Mouse (Mus musculus) CD4-positive, CD25-positive, alpha-beta regulatory T cell, adult 4 months (primary cell): ENCODE results near the gene Vmn1r137. TPM values are rescaled to one million over a fixed set of nuclear protein-coding genes. Genes with fewer than 3 reads are reported as not detected.
"Not testable (repeated sequence)": the region's sequence is repeated elsewhere in the genome, so short reads cannot be mapped to it uniquely, and the experiment has no call there.

Experiments used
- ATAC-seq: one replicate; pipeline ENCODE4 v1.8.0; 2017
- polyA plus RNA-seq, 2 experiments: library from polyadenylated mRNA; unstranded; fragments of 100-300 nt; shearing (Covaris generic); gene quantifications; one replicate each; pipeline ENCODE4 v1.2.1; 2017

The Vmn1r137 gene
- not detected for polyA plus RNA-seq

GRCm38 (mm10) chr7:21994287-21994686 is at the start of gene Vmn1r137:
Gene Vmn1r137 (plus strand): TSS chr7:21994587.
- ATAC-seq, result not testable (repeated sequence)

- ATAC-seq, result not testable (repeated sequence)
Measured at GRCm38 (mm10) chr7:22028797-22029196, 34.4 kb downstream of the Vmn1r137 start, which contains the start of gene Vmn1r138. Gene Vmn1r138 (minus strand): TSS chr7:22028897.

Other genes with a start within 250 kb of the Vmn1r137 start
- gene Gm4175, start 233.1 kb upstream of the Vmn1r137 start, polyA plus RNA-seq, result not detected
- gene Gm4177, start 197.9 kb upstream of the Vmn1r137 start, polyA plus RNA-seq, result not detected
- not detected for gene Vmn1r135, start 162.2 kb upstream of the Vmn1r137 start, polyA plus RNA-seq
- not detected for gene Gm5725, start 150.3 kb upstream of the Vmn1r137 start, polyA plus RNA-seq
- gene Gm5891, start 73.3 kb upstream of the Vmn1r137 start, polyA plus RNA-seq, result not detected
- gene Vmn1r138, start 34.3 kb downstream of the Vmn1r137 start, polyA plus RNA-seq, result not detected
- not detected for gene Gm6176, start 61.7 kb downstream of the Vmn1r137 start, polyA plus RNA-seq
- not detected for gene Vmn1r139, start 74.5 kb downstream of the Vmn1r137 start, polyA plus RNA-seq
- not detected for gene Gm16451, start 123.7 kb downstream of the Vmn1r137 start, polyA plus RNA-seq
- gene Gm10666, start 140.2 kb downstream of the Vmn1r137 start, polyA plus RNA-seq, result not detected
- gene Vmn1r142, start 169.4 kb downstream of the Vmn1r137 start, polyA plus RNA-seq, result not detected
- not detected for gene Vmn1r143, start 194.8 kb downstream of the Vmn1r137 start, polyA plus RNA-seq
- not detected for gene Gm8653, start 206.7 kb downstream of the Vmn1r137 start, polyA plus RNA-seq
- not detected for gene Gm8453, start 234.9 kb downstream of the Vmn1r137 start, polyA plus RNA-seq